Mouse (Mus musculus) myocyte (in vitro differentiated cells): ENCODE data around the gene Frrs1.

Source experiments
- POLR2A ChIP-seq: IDR thresholded peaks from one replicate; pipeline ENCODE4 v1.6.1; 2011; ENCODE audit warnings: low read depth, mild to moderate bottlenecking, control low read depth, moderate library complexity; ENCODE audit not compliant: insufficient read length
- REST ChIP-seq: IDR thresholded peaks from one replicate; pipeline ENCODE4 v1.6.1; 2011; ENCODE audit warnings: mild to moderate bottlenecking, control low read depth, moderate library complexity; ENCODE audit not compliant: insufficient read depth, insufficient read length

GRCm38 (mm10) chr3:116943422-116943821 is 84.2 kb downstream of the Frrs1 start:
- TF ChIP-seq POLR2A (no peak), REST (no peak)
